Mouse (Mus musculus): ENCODE results near the gene Il2rg.

DNA sequence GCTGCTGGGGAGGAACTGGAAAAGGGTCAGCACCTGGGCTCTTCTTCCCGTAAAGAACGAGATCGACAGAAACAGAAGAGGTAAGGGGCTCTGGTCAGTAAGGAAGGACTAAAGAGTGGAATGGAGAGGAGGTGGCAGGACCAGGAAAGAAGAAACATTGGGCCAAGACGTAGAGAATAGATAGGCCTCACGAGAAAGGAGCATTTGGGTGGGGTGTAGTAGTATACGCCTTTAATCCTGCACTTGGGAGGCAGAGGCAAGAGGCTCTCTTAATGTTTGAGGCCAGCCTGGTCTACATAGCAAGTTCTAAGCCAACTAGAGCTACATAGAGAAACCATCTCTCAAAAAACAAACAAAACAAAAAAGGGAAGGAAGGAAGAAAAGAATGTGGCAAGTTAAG is 20.4 kb upstream of the Il2rg start:
- TF ChIP-seq CTCF (IDR thresholded peaks at IDR 0.05; ENCODE audit: borderline replicate concordance, insufficient read depth, low read depth, low read length) (no peak), POLR2A (IDR thresholded peaks at IDR 0.05; ENCODE audit: borderline replicate concordance, insufficient read depth, low read length) (no peak)

Data from cerebellum, adult 2 months (tissue).